Mouse (Mus musculus) heart, adult 2 months (tissue): Measurements from ENCODE around the gene Trmt5. TPM values are rescaled to one million over a fixed set of nuclear protein-coding genes. Genes with fewer than 3 reads are reported as not detected.

Experiments used
- DNase-seq, 2 experiments: peaks; one replicate each; pipeline ENCODE4 v3.0.0; 2021
- H3K27ac ChIP-seq: fragments of 200-600 bp; 2 replicates; pipeline ENCODE4 v1.8.1; 2022
- H3K27me3 ChIP-seq: fragments of 200-500 bp; 2 replicates; pipeline ENCODE4 v1.6.1; 2012; ENCODE audit warnings: mild to moderate bottlenecking, low read length, inconsistent platforms, mixed read lengths; ENCODE audit not compliant: control insufficient read depth, insufficient read depth
- H3K36me3 ChIP-seq: fragments of 200-500 bp; 2 replicates; pipeline ENCODE4 v1.6.1; 2012; ENCODE audit warnings: low read length, inconsistent platforms; ENCODE audit not compliant: control insufficient read depth, insufficient read depth
- H3K4me1 ChIP-seq: fragments of 200-500 bp; 2 replicates; pipeline ENCODE4 v1.6.1; 2011; ENCODE audit warnings: low read length; ENCODE audit not compliant: control insufficient read depth, insufficient read depth
- H3K4me3 ChIP-seq: fragments of 200-600 bp; 2 replicates; pipeline ENCODE4 v1.8.1; 2022
- H3K79me2 ChIP-seq: fragments of 200-500 bp; replicated peaks from 2 replicates; pipeline ENCODE4 v1.6.1; 2012; ENCODE audit warnings: mild to moderate bottlenecking, inconsistent platforms, low read length, moderate library complexity, mixed read lengths; ENCODE audit not compliant: control insufficient read depth, insufficient read depth
- H3K9ac ChIP-seq: fragments of 200-500 bp; 2 replicates; pipeline ENCODE4 v1.6.1; 2012; ENCODE audit warnings: low read depth, mild to moderate bottlenecking, control low read depth, inconsistent platforms, low read length, mixed read lengths
- CTCF ChIP-seq: fragments of 200-600 bp; IDR thresholded peaks from 2 replicates; pipeline ENCODE4 v1.8.1; 2022; ENCODE audit warnings: antibody characterized with exemption, mild to moderate bottlenecking, moderate library complexity
- EP300 ChIP-seq: fragments of 200-500 bp; IDR thresholded peaks from 2 replicates; pipeline ENCODE4 v1.6.1; 2011; ENCODE audit warnings: low read depth, low read length, control low read depth; ENCODE audit not compliant: insufficient read depth
- POLR2A ChIP-seq: fragments of 200-500 bp; IDR thresholded peaks from 2 replicates; pipeline ENCODE4 v1.6.1; 2011; ENCODE audit warnings: mild to moderate bottlenecking, low read depth, low read length, control low read depth; ENCODE audit not compliant: insufficient read depth
- WGBS: fragments of 180-500 bp; shearing (Covaris S2); methylation state at CpG from one replicate; pipeline ENCODE4 v1.1.7; 2018; 5-methylcytosine and 5-hydroxymethylcytosine counted together
- intact Hi-C: fragments of 180-260 bp; cut with DNase I; formaldehyde crosslinking; loops from one replicate; pipeline ENCODE4 v1.15.1; 2025
- polyA plus RNA-seq: library from polyadenylated mRNA; depleted of rRNA; stranded (reverse); fragments of >200 nt; gene quantifications from 2 replicates; pipeline ENCODE4 v1.2.3, GENCODE M21; 2012; rRNA removed
- total RNA-seq, 2 experiments: library from RNA; stranded (reverse); gene quantifications; 2 replicates each; pipeline ENCODE4 v1.2.3; 2021

The Trmt5 gene
- total and polyA plus RNA-seq, 3 experiments, result 16.0 to 52.4 (median 51.8) TPM

- no peaks in the 10 kb centered on the region for H3K4me1 ChIP-seq
- no peak for TF ChIP-seq EP300
- no peak for TF ChIP-seq CTCF
- no peak for TF ChIP-seq POLR2A
- 0 out of 2 replicates have a peak, but pooled peaks cover 2% of the 10 kb centered on the region for H3K79me2 ChIP-seq
- no peak overlapping the region for H3K27ac ChIP-seq
- 42% methylated on average over 2 of the region's 2 CpGs for WGBS
- H3K9ac ChIP-seq, result no peak overlapping the region
- no peak for DNase-seq
- H3K36me3 ChIP-seq, result no peaks in the 10 kb centered on the region
- H3K4me3 ChIP-seq, result no peak overlapping the region
- intact Hi-C loops, result no loop called here
- no peaks in the 10 kb centered on the region for H3K27me3 ChIP-seq
Measured at GRCm38 (mm10) chr12:73255006-73255405, 31.5 kb downstream of the Trmt5 start.

DNA sequence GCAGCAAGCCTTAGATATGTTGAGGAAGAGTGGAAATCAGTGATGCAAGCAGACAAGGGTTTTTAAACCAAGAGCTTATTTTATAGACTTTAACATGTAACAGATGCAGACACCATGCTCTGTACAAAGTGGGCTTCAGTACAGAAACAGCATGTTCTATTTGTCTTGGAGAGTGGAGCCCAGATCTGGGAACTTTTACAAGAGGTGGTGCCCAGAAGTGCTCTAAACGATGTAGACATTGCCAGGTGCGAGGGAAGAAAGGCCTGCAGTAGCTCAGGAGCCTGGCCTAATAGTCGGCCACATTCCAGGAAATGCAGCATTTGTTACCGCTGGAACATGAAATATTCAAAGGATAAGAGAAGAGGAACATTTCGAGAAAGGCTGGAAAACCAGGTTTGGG lies 40.8 kb downstream of the Trmt5 start:
- no peak overlapping the region for H3K4me3 ChIP-seq
- intact Hi-C loops, result no loop called here
- DNase-seq, result no peak
- no peaks in the 10 kb centered on the region for H3K36me3 ChIP-seq
- TF ChIP-seq EP300, result no peak
- no peak for TF ChIP-seq CTCF
- TF ChIP-seq POLR2A, result no peak
- no peaks in the 10 kb centered on the region for H3K27me3 ChIP-seq
- no peaks in the 10 kb centered on the region for H3K79me2 ChIP-seq
- H3K9ac ChIP-seq, result no peak overlapping the region
- H3K27ac ChIP-seq, result no peak overlapping the region
- no peaks in the 10 kb centered on the region; the same call in 1 of the 2 replicates for H3K4me1 ChIP-seq
- WGBS, result 63% methylated on average over 5 of the region's 5 CpGs

DNA sequence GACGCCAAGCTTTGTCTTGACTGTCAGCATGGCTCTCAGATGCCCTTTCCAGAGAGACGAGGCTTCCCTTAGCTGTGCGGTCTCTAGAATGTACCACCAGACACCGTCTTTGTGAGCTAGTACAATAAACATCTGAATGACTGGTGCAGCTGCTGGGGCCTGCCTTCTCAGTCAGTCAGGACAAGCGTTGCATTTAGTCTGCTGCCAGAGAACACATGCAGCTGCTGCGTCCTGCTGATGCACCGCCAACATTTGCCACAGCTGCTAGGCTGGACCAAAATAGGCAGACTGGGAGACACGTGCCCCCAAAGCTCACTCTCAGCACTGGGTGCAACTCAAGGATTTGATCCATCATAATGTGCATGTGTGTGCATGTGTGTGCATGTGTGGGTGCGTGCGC lies 44.5 kb downstream of the Trmt5 start:
- no peak overlapping the region for H3K9ac ChIP-seq
- intact Hi-C loops, result no loop called here
- TF ChIP-seq CTCF (no peak), POLR2A (no peak)
- no peaks in the 10 kb centered on the region for H3K36me3 ChIP-seq
- no peaks in the 10 kb centered on the region for H3K27me3 ChIP-seq
- H3K4me1 ChIP-seq, result no peaks in the 10 kb centered on the region; the same call in 1 of the 2 replicates
- H3K27ac ChIP-seq, result no peak overlapping the region
- 74% methylated on average over 10 of the region's 10 CpGs for WGBS
- no peak for DNase-seq
- H3K4me3 ChIP-seq, result no peak overlapping the region
- H3K79me2 ChIP-seq, result no peaks in the 10 kb centered on the region

- intact Hi-C loops, result no loop called here
- Histone ChIP-seq H3K27me3 (no peaks in the 10 kb centered on the region), H3K4me3 (no peak overlapping the region), H3K36me3 (no peaks in the 10 kb centered on the region), H3K4me1 (no peaks in the 10 kb centered on the region), H3K79me2 (no peaks in the 10 kb centered on the region), H3K27ac (no peak overlapping the region), H3K9ac (no peak overlapping the region)
- WGBS, result 64% methylated on average over 2 of the region's 2 CpGs
- TF ChIP-seq POLR2A, result no peak
- TF ChIP-seq CTCF, result no peak
- TF ChIP-seq EP300, result no peak
- no peak for DNase-seq
Measured at GRCm38 (mm10) chr12:73232586-73232985, 53.9 kb downstream of the Trmt5 start.

- Histone ChIP-seq H3K36me3 (no peaks in the 10 kb centered on the region), H3K27ac (no peak overlapping the region), H3K27me3 (no peaks in the 10 kb centered on the region), H3K4me3 (no peak overlapping the region), H3K4me1 (no peaks in the 10 kb centered on the region), H3K79me2 (no peaks in the 10 kb centered on the region), H3K9ac (no peak overlapping the region)
- no peak for TF ChIP-seq POLR2A
- no peak for TF ChIP-seq CTCF
- TF ChIP-seq EP300, result no peak
- no peak for DNase-seq
- intact Hi-C loops, result no loop called here
Measured at GRCm38 (mm10) chr12:73231552-73231951, 55.0 kb downstream of the Trmt5 start.

GRCm38 (mm10) chr12:73230196-73230595 lies 56.3 kb downstream of the Trmt5 start:
- no peak for TF ChIP-seq EP300
- TF ChIP-seq CTCF, result no peak
- no peak for TF ChIP-seq POLR2A
- H3K79me2 ChIP-seq, result peaks cover 2% of the 10 kb centered on the region; the same call in 1 of the 2 replicates
- H3K9ac ChIP-seq, result no peak overlapping the region
- no peak overlapping the region for H3K4me3 ChIP-seq
- no peaks in the 10 kb centered on the region for H3K4me1 ChIP-seq
- no peak overlapping the region for H3K27ac ChIP-seq
- DNase-seq, result no peak
- intact Hi-C loops, result no loop called here
- H3K36me3 ChIP-seq, result no peaks in the 10 kb centered on the region
- H3K27me3 ChIP-seq, result no peaks in the 10 kb centered on the region

Other genes starting within 250 kb of the Trmt5 start
- gene Six1, start 232.8 kb downstream of the Trmt5 start, total RNA-seq, result 1 to 10 TPM; 1.2 to 1.4 TPM
- 0.90 and 0.94 TPM in 2 replicates for gene Six1, start 232.8 kb downstream of the Trmt5 start, polyA plus RNA-seq
- 1 to 10 TPM; 3.9 to 6.8 TPM for gene Six4, start 173.3 kb downstream of the Trmt5 start, total RNA-seq
- gene Six4, start 173.3 kb downstream of the Trmt5 start, polyA plus RNA-seq, result 1.6 and 2.6 TPM in 2 replicates
- gene Mnat1, start 163.0 kb downstream of the Trmt5 start, total RNA-seq, result 10 to 100 TPM; 16.3 to 16.8 TPM
- 5.6 and 8.6 TPM in 2 replicates for gene Mnat1, start 163.0 kb downstream of the Trmt5 start, polyA plus RNA-seq
- 1 to 10 TPM; 3.8 to 4.0 TPM for gene Slc38a6, start 69 bp upstream of the Trmt5 start, total RNA-seq
- 8.0 and 11.7 TPM in 2 replicates for gene Slc38a6, start 69 bp upstream of the Trmt5 start, polyA plus RNA-seq